Mouse (Mus musculus): Measurements from ENCODE around the gene March9. TPM values are rescaled to one million over a fixed set of nuclear protein-coding genes. Genes with fewer than 3 reads are reported as not detected.
"Not testable (repeated sequence)": the region's sequence is repeated elsewhere in the genome, so short reads cannot be mapped to it uniquely, and the experiment has no call there.

Gene March9
- polyA plus RNA-seq, 1 experiment from 2014 or later, result 2.0 TPM

- not testable (repeated sequence) for H3K9me3 ChIP-seq (ENCODE audit: control insufficient read depth, low read depth, low read length); H3K27ac ChIP-seq (ENCODE audit: low read length); H3K4me3 ChIP-seq (ENCODE audit: low read depth, low read length); H3K27me3 ChIP-seq (ENCODE audit: control insufficient read depth, insufficient read depth, low read length); H3K4me2 ChIP-seq (replicated peaks; ENCODE audit: low read depth, low read length); H3K9ac ChIP-seq (replicated peaks; ENCODE audit: low read depth, low read length); ATAC-seq (ENCODE audit: insufficient number of reproducible peaks, insufficient read depth, low FRiP score, low read depth)
- 87% methylated on average over 4 of the region's 4 CpGs for WGBS
- H3K36me3 ChIP-seq (ENCODE audit: control insufficient read depth, insufficient read depth, low read length), result peaks cover 26% of the 10 kb centered on the region
- H3K4me1 ChIP-seq (ENCODE audit: control insufficient read depth, insufficient read depth, low read length), result peaks cover 21% of the 10 kb centered on the region; the same call in 1 of the 2 replicates
Observed at GRCm38 (mm10) chr10:127062101-127062500, 2.1 kb upstream of the March9 start.

GRCm38 (mm10) chr10:127061513-127061912, 1.5 kb upstream of the March9 start:
- Histone ChIP-seq H3K4me2 (replicated peaks; ENCODE audit: low read depth, low read length) (no peak overlapping the region), H3K27ac (ENCODE audit: low read length) (no peak overlapping the region), H3K9me3 (ENCODE audit: control insufficient read depth, low read depth, low read length) (no peaks in the 10 kb centered on the region), H3K27me3 (ENCODE audit: control insufficient read depth, insufficient read depth, low read length) (no peaks in the 10 kb centered on the region), H3K36me3 (ENCODE audit: control insufficient read depth, insufficient read depth, low read length) (peaks cover 23% of the 10 kb centered on the region), H3K4me1 (ENCODE audit: control insufficient read depth, insufficient read depth, low read length) (peaks cover 21% of the 10 kb centered on the region; the same call in 1 of the 2 replicates), H3K4me3 (ENCODE audit: low read depth, low read length) (no peak overlapping the region), H3K9ac (replicated peaks; ENCODE audit: low read depth, low read length) (no peak overlapping the region)
- WGBS, result 70% methylated on average over 2 of the region's 2 CpGs
- no peak for ATAC-seq (ENCODE audit: insufficient number of reproducible peaks, insufficient read depth, low FRiP score, low read depth)

DNA sequence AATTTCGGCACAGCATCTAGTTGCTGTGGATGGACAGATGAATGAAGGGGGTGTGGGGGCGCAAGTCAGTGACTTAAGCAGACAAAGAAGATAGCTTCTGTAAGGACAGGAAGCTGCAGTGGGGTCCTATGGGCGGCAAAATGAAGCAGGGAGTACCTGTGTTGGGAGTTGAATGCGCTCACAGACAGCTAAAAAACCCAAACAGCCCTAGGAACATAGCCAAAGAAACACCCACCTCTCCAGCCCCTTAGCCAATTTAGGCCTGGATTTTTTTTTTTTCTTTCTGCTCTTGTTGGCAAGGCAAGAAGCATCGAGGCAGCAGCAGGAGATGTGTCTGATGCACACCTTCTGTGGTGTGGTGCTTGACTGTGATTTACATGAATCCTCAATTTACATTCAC, 1.1 kb upstream of the March9 start:
- Histone ChIP-seq H3K36me3 (ENCODE audit: control insufficient read depth, insufficient read depth, low read length) (peaks cover 23% of the 10 kb centered on the region), H3K9me3 (ENCODE audit: control insufficient read depth, low read depth, low read length) (no peaks in the 10 kb centered on the region), H3K4me3 (ENCODE audit: low read depth, low read length) (no peak overlapping the region; the same call in 1 of the 2 replicates), H3K27ac (ENCODE audit: low read length) (no peak overlapping the region), H3K27me3 (ENCODE audit: control insufficient read depth, insufficient read depth, low read length) (no peaks in the 10 kb centered on the region), H3K4me1 (ENCODE audit: control insufficient read depth, insufficient read depth, low read length) (peaks cover 21% of the 10 kb centered on the region; the same call in 1 of the 2 replicates), H3K9ac (replicated peaks; ENCODE audit: low read depth, low read length) (no peak overlapping the region), H3K4me2 (replicated peaks; ENCODE audit: low read depth, low read length) (no peak overlapping the region)
- 47% methylated on average over 5 of the region's 5 CpGs for WGBS
- ATAC-seq (ENCODE audit: insufficient number of reproducible peaks, insufficient read depth, low FRiP score, low read depth), result no peak

GRCm38 (mm10) chr10:127059174-127059967, 613 bp downstream of the March9 start:
- peaks cover 21% of the 10 kb centered on the region; the same call in 1 of the 2 replicates for H3K36me3 ChIP-seq (ENCODE audit: control insufficient read depth, insufficient read depth, low read length)
- peaks cover 13% of the 10 kb centered on the region; the same call in 1 of the 2 replicates for H3K4me1 ChIP-seq (ENCODE audit: control insufficient read depth, insufficient read depth, low read length)
- ATAC-seq (ENCODE audit: insufficient number of reproducible peaks, insufficient read depth, low FRiP score, low read depth), result no peak
- H3K4me3 ChIP-seq (ENCODE audit: low read depth, low read length), result peak overlapping the region; percentile 83
- peak overlapping the region; percentile 94 for H3K4me2 ChIP-seq (replicated peaks; ENCODE audit: low read depth, low read length)
- H3K9me3 ChIP-seq (ENCODE audit: control insufficient read depth, low read depth, low read length), result no peaks in the 10 kb centered on the region
- H3K9ac ChIP-seq (replicated peaks; ENCODE audit: low read depth, low read length), result peak overlapping the region; percentile 79
- no peaks in the 10 kb centered on the region for H3K27me3 ChIP-seq (ENCODE audit: control insufficient read depth, insufficient read depth, low read length)
- under 1% methylated on average over 77 of the region's 92 CpGs for WGBS
- H3K27ac ChIP-seq (ENCODE audit: low read length), result peak overlapping the region; percentile 67

- 4% methylated on average over 8 of the region's 8 CpGs for WGBS
- Histone ChIP-seq H3K9ac (replicated peaks; ENCODE audit: low read depth, low read length) (no peak overlapping the region; the same call in 1 of the 2 replicates), H3K4me2 (replicated peaks; ENCODE audit: low read depth, low read length) (peak overlapping the region; percentile 94), H3K4me3 (ENCODE audit: low read depth, low read length) (peak overlapping the region; percentile 83), H3K4me1 (ENCODE audit: control insufficient read depth, insufficient read depth, low read length) (peaks cover 13% of the 10 kb centered on the region; the same call in 1 of the 2 replicates), H3K36me3 (ENCODE audit: control insufficient read depth, insufficient read depth, low read length) (peaks cover 21% of the 10 kb centered on the region; the same call in 1 of the 2 replicates), H3K27me3 (ENCODE audit: control insufficient read depth, insufficient read depth, low read length) (no peaks in the 10 kb centered on the region), H3K27ac (ENCODE audit: low read length) (no peak overlapping the region), H3K9me3 (ENCODE audit: control insufficient read depth, low read depth, low read length) (no peaks in the 10 kb centered on the region)
- ATAC-seq (ENCODE audit: insufficient number of reproducible peaks, insufficient read depth, low FRiP score, low read depth), result no peak
Observed at GRCm38 (mm10) chr10:127058708-127059107, 1.3 kb downstream of the March9 start.

GRCm38 (mm10) chr10:127058161-127058560, 1.8 kb downstream of the March9 start:
- no peak overlapping the region for H3K9ac ChIP-seq (replicated peaks; ENCODE audit: low read depth, low read length)
- no peak for ATAC-seq (ENCODE audit: insufficient number of reproducible peaks, insufficient read depth, low FRiP score, low read depth)
- peaks cover 13% of the 10 kb centered on the region; the same call in 1 of the 2 replicates for H3K4me1 ChIP-seq (ENCODE audit: control insufficient read depth, insufficient read depth, low read length)
- no peaks in the 10 kb centered on the region for H3K9me3 ChIP-seq (ENCODE audit: control insufficient read depth, low read depth, low read length)
- under 1% methylated on average over 9 of the region's 9 CpGs for WGBS
- H3K36me3 ChIP-seq (ENCODE audit: control insufficient read depth, insufficient read depth, low read length), result peaks cover 21% of the 10 kb centered on the region; the same call in 1 of the 2 replicates
- no peaks in the 10 kb centered on the region for H3K27me3 ChIP-seq (ENCODE audit: control insufficient read depth, insufficient read depth, low read length)
- peak overlapping the region; percentile 94 for H3K4me2 ChIP-seq (replicated peaks; ENCODE audit: low read depth, low read length)
- H3K4me3 ChIP-seq (ENCODE audit: low read depth, low read length), result peak overlapping the region; percentile 83
- H3K27ac ChIP-seq (ENCODE audit: low read length), result no peak overlapping the region

DNA sequence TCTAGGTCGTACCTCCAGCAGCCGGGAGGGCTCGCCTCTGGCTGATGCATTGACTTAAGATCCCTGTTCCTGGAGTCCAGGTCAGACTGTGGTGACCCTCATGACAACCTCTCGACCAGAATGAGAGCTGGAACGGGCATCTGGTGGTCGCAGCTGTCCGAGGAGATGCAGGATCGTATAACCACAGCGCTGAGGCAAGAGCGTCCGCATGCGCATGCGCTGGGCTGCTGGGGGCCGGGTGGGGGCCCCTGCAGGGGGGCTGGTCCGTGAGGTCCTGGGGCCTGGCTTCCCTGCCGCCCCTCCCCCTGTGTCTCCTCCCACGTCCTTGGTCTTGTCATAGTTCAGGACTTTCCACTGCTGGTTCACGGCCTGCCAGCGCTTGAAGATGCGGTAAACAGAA, 3.5 kb downstream of the March9 start:
- Histone ChIP-seq H3K4me1 (ENCODE audit: control insufficient read depth, insufficient read depth, low read length) (peaks cover 13% of the 10 kb centered on the region; the same call in 1 of the 2 replicates), H3K27ac (ENCODE audit: low read length) (no peak overlapping the region), H3K27me3 (ENCODE audit: control insufficient read depth, insufficient read depth, low read length) (0 out of 2 replicates have a peak, but pooled peaks cover 2% of the 10 kb centered on the region), H3K4me2 (replicated peaks; ENCODE audit: low read depth, low read length) (no peak overlapping the region), H3K4me3 (ENCODE audit: low read depth, low read length) (no peak overlapping the region), H3K9ac (replicated peaks; ENCODE audit: low read depth, low read length) (no peak overlapping the region), H3K36me3 (ENCODE audit: control insufficient read depth, insufficient read depth, low read length) (peaks cover 21% of the 10 kb centered on the region; the same call in 1 of the 2 replicates), H3K9me3 (ENCODE audit: control insufficient read depth, low read depth, low read length) (no peaks in the 10 kb centered on the region)
- no peak for ATAC-seq (ENCODE audit: insufficient number of reproducible peaks, insufficient read depth, low FRiP score, low read depth)
- WGBS, result 84% methylated on average over 20 of the region's 20 CpGs

- Histone ChIP-seq H3K27me3 (ENCODE audit: control insufficient read depth, insufficient read depth, low read length) (peaks cover 5% of the 10 kb centered on the region; the same call in 1 of the 2 replicates), H3K9ac (replicated peaks; ENCODE audit: low read depth, low read length) (no peak overlapping the region), H3K9me3 (ENCODE audit: control insufficient read depth, low read depth, low read length) (no peaks in the 10 kb centered on the region), H3K36me3 (ENCODE audit: control insufficient read depth, insufficient read depth, low read length) (peaks cover 21% of the 10 kb centered on the region; the same call in 1 of the 2 replicates), H3K4me2 (replicated peaks; ENCODE audit: low read depth, low read length) (no peak overlapping the region), H3K4me3 (ENCODE audit: low read depth, low read length) (no peak overlapping the region), H3K27ac (ENCODE audit: low read length) (no peak overlapping the region), H3K4me1 (ENCODE audit: control insufficient read depth, insufficient read depth, low read length) (peaks cover 13% of the 10 kb centered on the region; the same call in 1 of the 2 replicates)
- ATAC-seq (ENCODE audit: insufficient number of reproducible peaks, insufficient read depth, low FRiP score, low read depth), result no peak
- WGBS, result 86% methylated on average over 8 of the region's 8 CpGs
Observed at GRCm38 (mm10) chr10:127055406-127055805, 4.6 kb downstream of the March9 start.
